Mouse (Mus musculus) gastrocnemius, adult 8-10 months (tissue): ENCODE measurements around the gene Ddx60. TPM values are rescaled to one million over a fixed set of nuclear protein-coding genes. Genes with fewer than 3 reads are reported as not detected.
A peak's percentile ranks its signal among the peaks of the same experiment; 100 is the strongest.
"Not testable (repeated sequence)": the region's sequence is repeated elsewhere in the genome, so short reads cannot be mapped to it uniquely, and the experiment has no call there.

ENCODE experiments used
- DNase-seq, 2 experiments: peaks; one replicate each; pipeline ENCODE4 v3.0.0; 2022; ENCODE audit warnings: low spot score in 2 of 2
- total RNA-seq, 4 experiments: library from RNA; stranded (reverse); gene quantifications; 2 replicates each; pipeline ENCODE4 v1.2.4; 2022

Ddx60 gene
- under 1 TPM; 0.22 to 0.82 (median 0.45) TPM for total RNA-seq

GRCm38 (mm10) chr8:61927777-61928494 lies at the start of gene Ddx60:
Ddx60 (plus strand) TSS chr8:61928087.
- peak; percentile 53 to 61 for DNase-seq

DNA sequence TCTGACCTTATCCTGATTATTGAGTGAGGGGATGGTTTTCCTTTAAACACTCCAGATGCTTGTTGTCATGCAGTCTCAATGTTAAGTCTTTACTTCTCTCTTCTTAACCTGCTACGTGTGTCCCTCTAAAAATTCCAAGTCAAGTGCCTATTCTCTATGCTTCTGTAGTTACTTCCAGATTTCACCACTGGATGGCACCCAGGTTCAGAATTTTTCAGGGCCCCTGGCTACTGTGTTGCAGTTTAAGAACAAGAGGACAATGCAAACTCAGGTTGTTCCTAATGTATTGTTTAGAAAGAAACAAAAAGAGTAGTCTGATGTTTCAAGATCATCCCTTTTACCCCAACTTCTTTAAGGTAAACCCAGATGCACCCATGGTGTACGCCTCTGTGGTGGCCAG lies 33.8 kb upstream of the Ddx60 start:
- DNase-seq = no peak

GRCm38 (mm10) chr8:61896742-61897141 lies 31.1 kb upstream of the Ddx60 start:
- DNase-seq = no peak

DNA sequence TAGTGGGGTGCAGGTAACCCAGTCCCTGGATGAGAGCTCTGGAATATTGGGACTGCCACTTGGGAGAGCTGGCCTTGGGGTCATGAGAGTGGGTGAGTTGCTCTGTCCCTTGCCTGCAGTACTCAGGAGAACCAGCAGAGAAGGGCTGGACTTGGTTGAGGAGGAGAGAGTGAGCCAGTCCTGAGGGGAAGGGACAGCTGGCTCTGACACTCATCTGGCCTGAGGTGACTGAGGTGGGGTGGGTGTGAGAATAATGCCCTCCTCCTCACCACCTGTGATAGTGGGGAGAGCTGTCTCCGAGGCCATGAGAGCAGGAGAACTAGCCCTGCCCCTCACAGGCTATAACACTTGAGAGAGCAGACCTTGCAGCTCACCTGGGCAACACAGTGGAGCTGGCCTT lies 30.5 kb upstream of the Ddx60 start:
- no peak for DNase-seq

GRCm38 (mm10) chr8:61901028-61901717 lies 26.7 kb upstream of the Ddx60 start:
- DNase-seq = no peak

DNA sequence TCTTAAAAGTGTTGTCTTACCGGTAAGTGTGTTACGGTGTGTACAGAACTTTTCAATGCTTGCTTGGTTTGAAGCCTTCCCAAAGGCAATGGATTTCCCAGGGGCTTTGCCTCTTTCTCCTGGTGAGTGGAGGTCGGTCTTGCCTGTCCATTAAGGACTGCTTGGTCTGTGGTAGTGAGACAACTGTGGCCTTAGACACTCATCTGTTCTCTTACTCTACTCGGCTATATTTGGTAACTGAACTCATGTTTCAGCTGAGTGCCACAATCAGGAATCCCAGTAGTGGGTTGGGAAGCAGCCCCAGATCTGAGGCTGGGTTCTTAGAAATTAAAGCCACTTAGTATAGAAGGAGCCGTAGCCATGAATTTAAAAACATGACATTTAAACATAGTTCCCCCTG lies 25.4 kb upstream of the Ddx60 start, which contains the start of gene Palld:
TSS of gene Palld (minus strand) at position 170 of the 400 bp plus-strand sequence.
- no peak for DNase-seq

- peak; percentile 71 to 81 for DNase-seq
These were observed 19.3 kb upstream of the Ddx60 start for GRCm38 (mm10) chr8:61908303-61909215.

- no peak for DNase-seq
These were observed 18.6 kb upstream of the Ddx60 start for GRCm38 (mm10) chr8:61909313-61909712.

DNA sequence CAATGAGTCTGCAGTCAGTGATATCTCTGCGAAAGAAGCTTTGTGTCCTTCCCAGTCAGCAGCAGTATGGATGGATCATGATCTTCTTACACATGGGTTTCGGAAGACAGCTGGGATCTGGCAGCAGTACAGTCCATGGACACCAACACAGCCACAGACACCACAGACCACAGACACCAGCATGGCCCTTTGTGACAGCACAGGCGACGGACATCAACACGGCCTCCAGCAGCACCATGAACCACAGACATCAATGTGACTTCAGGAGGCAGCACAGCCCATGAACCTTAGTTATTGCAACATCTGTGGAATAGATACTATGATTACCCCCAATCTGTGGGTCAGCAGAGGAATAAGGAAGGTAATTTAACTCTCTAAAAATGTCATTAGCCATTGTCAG lies 15.1 kb upstream of the Ddx60 start:
- no peak for DNase-seq

- DNase-seq = no peak
These were observed 13.9 kb upstream of the Ddx60 start for GRCm38 (mm10) chr8:61913957-61914356.

DNA sequence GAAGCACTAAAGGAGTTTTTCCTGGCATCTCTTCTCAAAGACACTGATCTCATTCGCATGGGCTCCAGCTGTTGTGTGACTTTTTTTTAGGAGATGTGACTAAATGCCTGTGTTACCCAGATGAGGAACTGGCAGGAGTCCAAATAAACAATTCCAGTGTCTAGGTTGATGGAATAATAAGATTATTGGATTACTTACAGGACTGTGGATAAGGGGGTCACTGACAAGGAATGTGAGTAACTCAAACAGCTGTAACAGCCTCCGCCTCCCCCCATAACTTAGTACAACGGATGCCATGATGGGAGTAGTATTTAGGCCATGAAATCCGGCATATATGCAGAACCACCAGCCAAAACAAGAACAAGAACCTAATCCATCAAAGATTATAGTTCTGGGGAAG lies 10.6 kb upstream of the Ddx60 start:
- no peak for DNase-seq

DNA sequence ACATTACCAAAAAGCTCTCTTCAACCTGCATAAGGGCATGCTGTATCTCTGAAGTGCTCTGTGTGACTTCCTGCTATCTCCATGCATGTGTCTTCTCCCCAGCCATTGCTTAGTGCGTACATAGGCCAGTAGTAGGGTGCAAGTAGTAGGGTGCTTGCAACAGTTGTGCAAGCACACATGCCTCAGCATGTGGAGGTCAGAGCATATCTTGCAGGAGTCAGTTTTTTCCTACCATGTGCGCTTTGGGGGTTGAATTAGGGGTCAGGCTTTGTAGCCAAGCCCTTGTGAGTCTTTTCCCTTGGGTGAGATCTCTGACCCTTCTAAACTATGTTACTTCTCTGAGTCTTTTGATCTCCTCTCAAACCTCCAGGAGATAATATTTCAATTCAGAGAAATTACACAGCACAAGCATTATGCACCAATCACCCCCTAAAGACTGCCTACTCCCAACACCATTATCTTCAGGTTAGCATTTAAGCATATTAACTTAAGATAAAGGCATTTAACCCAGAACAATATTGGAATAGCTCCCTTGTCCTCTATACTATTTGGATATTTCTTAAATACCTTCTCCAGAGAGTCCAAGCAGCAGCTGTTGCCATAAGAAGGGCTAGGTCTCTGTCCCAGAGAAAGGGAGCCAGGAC lies 8.6 kb upstream of the Ddx60 start:
- no peak for DNase-seq

DNA sequence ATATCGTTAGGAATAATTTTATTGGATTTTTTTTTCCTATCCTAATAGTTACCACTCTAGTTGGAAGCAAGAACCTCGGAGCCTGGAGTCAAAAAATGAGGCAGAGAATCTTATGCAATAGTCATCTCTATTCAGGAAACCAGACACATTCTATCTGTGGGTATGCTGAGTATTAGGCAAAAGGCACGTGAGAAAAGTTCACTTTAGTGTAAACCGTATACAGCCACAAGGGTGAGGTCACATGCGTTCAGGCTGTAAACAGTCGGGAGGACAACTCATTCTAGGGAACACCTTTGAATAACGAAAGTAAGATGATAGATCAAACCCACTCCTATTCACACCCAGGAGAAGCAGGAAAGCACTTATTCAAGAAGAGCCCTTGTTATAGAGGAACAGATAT lies 7.5 kb upstream of the Ddx60 start:
- no peak for DNase-seq

- no peak for DNase-seq
These were observed 6.3 kb upstream of the Ddx60 start for GRCm38 (mm10) chr8:61921454-61922054.

- no peak for DNase-seq
These were observed 3.4 kb upstream of the Ddx60 start for GRCm38 (mm10) chr8:61924518-61924917.

- no peak for DNase-seq
These were observed 5.4 kb downstream of the Ddx60 start for GRCm38 (mm10) chr8:61933243-61933642.

GRCm38 (mm10) chr8:61937576-61937975 lies 9.7 kb downstream of the Ddx60 start:
- no peak for DNase-seq

GRCm38 (mm10) chr8:61964591-61965375 lies 36.9 kb downstream of the Ddx60 start:
- DNase-seq = not testable (repeated sequence)

- no peak for DNase-seq
These were observed 41.7 kb downstream of the Ddx60 start for GRCm38 (mm10) chr8:61969581-61969980.

DNA sequence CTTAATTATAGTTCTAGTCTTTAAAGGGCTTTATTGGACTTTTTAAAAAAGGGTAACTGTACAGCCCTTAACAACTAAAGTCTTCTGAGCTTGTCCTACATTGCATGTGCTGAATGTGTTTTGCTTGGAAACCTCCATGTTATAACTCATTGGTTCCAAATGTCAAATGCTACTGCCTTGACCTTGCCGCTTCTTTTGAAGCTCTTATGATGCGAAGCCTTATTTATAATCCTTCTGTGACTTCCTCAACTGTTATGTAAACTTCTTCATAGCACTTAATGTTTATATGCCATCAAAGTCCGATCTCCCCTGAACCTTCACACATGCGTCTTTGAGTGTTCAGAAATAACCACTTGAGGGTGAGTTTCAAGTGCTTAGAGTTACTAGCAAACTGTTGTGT lies 57.1 kb downstream of the Ddx60 start:
- DNase-seq = no peak
